Mouse (Mus musculus) thymus, postnatal 0 days (tissue): ENCODE data around the gene Ces3b. TPM values are rescaled to one million over a fixed set of nuclear protein-coding genes. Genes with fewer than 3 reads are reported as not detected.

Experiments used
- DNase-seq: peaks from one replicate; pipeline ENCODE4 v3.0.0-alpha.2; 2015; ENCODE audit warnings: low spot score
- polyA plus RNA-seq: library from polyadenylated mRNA; unstranded; fragments of >200 nt; fragmentation: Nextera tagmentation; extraction: Ambion mirVana; gene quantifications from 2 replicates; pipeline ENCODE4 v1.2.1, GENCODE M21; 2015

Ces3b gene
- polyA plus RNA-seq, 1 experiment from 2014 or later: not detected

DNA sequence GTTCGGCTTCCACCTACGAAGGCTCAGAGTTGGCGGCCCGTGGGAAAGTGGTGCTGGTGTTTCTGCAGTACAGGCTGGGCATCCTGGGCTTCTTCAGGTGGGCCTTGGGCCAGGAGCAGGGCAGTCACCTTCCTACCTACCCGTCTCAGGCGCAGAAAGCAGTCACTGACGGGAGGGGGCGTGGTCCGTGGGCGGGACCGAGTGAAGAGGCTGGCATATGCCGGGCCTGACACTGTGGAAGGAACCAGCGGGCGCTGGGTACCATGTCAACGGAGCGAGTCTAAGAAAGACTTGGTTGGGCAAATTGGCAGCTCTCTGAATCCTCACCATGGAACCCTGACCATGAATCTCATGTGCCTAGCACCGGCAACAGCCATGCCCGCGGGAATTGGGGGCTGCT is 58.8 kb downstream of the Ces3b start:
- no peak for DNase-seq

Other genes starting within 250 kb of the Ces3b start
- 0.49 and 0.56 TPM in 2 replicates for gene Ces2c, start 236.7 kb upstream of the Ces3b start, polyA plus RNA-seq
- gene Ces2e, start 157.5 kb upstream of the Ces3b start, polyA plus RNA-seq: 0.13 and 0.35 TPM in 2 replicates
- 0.09 and 0.41 TPM in 2 replicates for gene Ces2f, start 136.4 kb upstream of the Ces3b start, polyA plus RNA-seq
- gene Ces2g, start 122.0 kb upstream of the Ces3b start, polyA plus RNA-seq: 0.68 and 1.0 TPM in 2 replicates
- gene Ces2h, start 82.9 kb upstream of the Ces3b start, polyA plus RNA-seq: not detected in 2 replicates
- gene Ces3a, start 35.2 kb upstream of the Ces3b start, polyA plus RNA-seq: 0.07 TPM in 1 of 2 replicates, not detected in the other
- gene Ces4a, start 48.0 kb downstream of the Ces3b start, polyA plus RNA-seq: 0.06 and 0.14 TPM in 2 replicates
- 68.5 and 77.3 TPM in 2 replicates for gene Cbfb, start 86.9 kb downstream of the Ces3b start, polyA plus RNA-seq
- gene D230025D16Rik, start 141.4 kb downstream of the Ces3b start, polyA plus RNA-seq: 18.1 and 18.6 TPM in 2 replicates
- 4.9 and 5.6 TPM in 2 replicates for gene B3gnt9, start 171.4 kb downstream of the Ces3b start, polyA plus RNA-seq
- gene Tradd, start 180.9 kb downstream of the Ces3b start, polyA plus RNA-seq: 51.0 and 57.0 TPM in 2 replicates
- 7.6 and 8.2 TPM in 2 replicates for gene Fbxl8, start 180.9 kb downstream of the Ces3b start, polyA plus RNA-seq
- gene Hsf4, start 186.0 kb downstream of the Ces3b start, polyA plus RNA-seq: not detected in 2 replicates
- 0.42 and 0.47 TPM in 2 replicates for gene Nol3, start 192.4 kb downstream of the Ces3b start, polyA plus RNA-seq
- 3.2 and 4.2 TPM in 2 replicates for gene 4931428F04Rik, start 206.1 kb downstream of the Ces3b start, polyA plus RNA-seq
- 4.0 and 5.1 TPM in 2 replicates for gene Exoc3l, start 212.3 kb downstream of the Ces3b start, polyA plus RNA-seq
- gene E2f4, start 213.9 kb downstream of the Ces3b start, polyA plus RNA-seq: 81.7 and 103 TPM in 2 replicates
- 9.3 and 9.4 TPM in 2 replicates for gene Elmo3, start 221.8 kb downstream of the Ces3b start, polyA plus RNA-seq
- 2.1 and 4.3 TPM in 2 replicates for gene Lrrc29, start 242.5 kb downstream of the Ces3b start, polyA plus RNA-seq
- 145 and 149 TPM in 2 replicates for gene Tmem208, start 242.6 kb downstream of the Ces3b start, polyA plus RNA-seq